Comparison of ENCODE assay signal across 9 mouse cellular contexts in the genomic region with DNA sequence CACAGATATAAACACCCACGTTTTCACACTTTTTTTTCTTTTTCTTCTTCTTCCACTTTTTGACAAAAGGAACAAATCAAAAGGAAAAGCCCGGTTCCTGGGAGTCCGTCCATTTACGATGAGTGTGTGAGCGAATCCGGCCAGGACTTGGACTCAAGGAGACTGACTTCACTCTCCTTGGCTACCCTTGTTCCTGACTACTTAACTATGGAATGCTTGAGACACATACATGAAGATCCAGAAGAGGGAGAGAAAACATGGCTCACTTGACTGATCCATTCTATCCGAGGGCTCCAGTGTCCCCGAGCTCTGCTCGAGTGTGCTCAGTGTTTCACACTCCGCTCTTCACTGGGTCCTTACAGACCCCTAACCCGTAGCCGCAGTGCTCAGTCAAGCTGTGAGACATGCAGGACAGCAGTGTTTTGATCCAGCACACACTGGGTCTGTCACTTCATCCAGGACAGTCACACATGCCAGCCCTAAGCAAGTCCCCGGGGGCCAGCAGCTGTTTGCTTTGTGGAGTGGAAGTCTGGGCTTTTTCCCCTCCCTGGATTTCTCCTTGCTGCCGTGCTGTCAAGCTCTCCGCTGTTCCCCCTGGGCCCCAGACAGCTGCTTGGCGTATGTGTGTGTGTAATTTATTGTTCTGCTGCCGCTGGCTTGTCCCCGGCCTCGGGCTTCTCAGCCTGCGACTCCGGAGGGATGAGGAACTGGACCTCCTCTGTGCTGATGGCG. TPM values are rescaled to one million over a fixed set of nuclear protein-coding genes. Genes with fewer than 3 reads are reported as not detected.
DNase-seq lines count a peak whose midpoint lies in the region; ATAC-seq lines count a peak whose summit lies in the region.
"Had no signal": no experiment of that assay in that cellular context is flagged by ENCODE, and none has a peak within 500 bp of the region (broad histone marks: within the 10 kb centered on the region; RNA-seq: fewer than 3 reads in every experiment).

No protein-coding gene starts in this region.

- H3K9me3 ChIP-seq in hindbrain, embryonic 16.5 days (ENCODE audit: control insufficient read depth, low read length) = no peaks in the 10 kb centered on the region
- H3K9me3 ChIP-seq in neural tube, embryonic 15.5 days (replicated peaks) = no peaks in the 10 kb centered on the region

- 0 out of 2 replicates have a peak overlapping the region, but pooled peaks have one; percentile 13 for H3K9ac ChIP-seq in hindbrain, embryonic 16.5 days (ENCODE audit: low read depth, low read length)
- H3K9ac ChIP-seq in neural tube, embryonic 15.5 days (replicated peaks) = no peak overlapping the region; the same call in 1 of the 2 replicates

- peak overlapping the region; percentile 23 for H3K4me2 ChIP-seq in hindbrain, embryonic 16.5 days (ENCODE audit: low read length)
- peak overlapping the region; percentile 41 for H3K4me2 ChIP-seq in neural tube, embryonic 15.5 days

- H3K27me3 ChIP-seq in hindbrain, embryonic 16.5 days (replicated peaks; ENCODE audit: control insufficient read depth, insufficient read depth, low read length) = no peaks in the 10 kb centered on the region
- no peaks in the 10 kb centered on the region for H3K27me3 ChIP-seq in neural tube, embryonic 15.5 days (replicated peaks)
- H3K27me3 ChIP-seq: Patski had no signal

- peak; percentile 58 for DNase-seq in lung, postnatal 10 days
- DNase-seq in lung, postnatal 14 days = no peak
- peak; percentile 69 for DNase-seq in gastrocnemius, postnatal 25 days
- DNase-seq in ovary, adult 18-20 months (ENCODE audit: low spot score) = no peak
- DNase-seq in thymus, postnatal 0 days (ENCODE audit: low spot score) = no peak
- no peak for DNase-seq in cerebellum, postnatal 36 days

- peaks cover 17% of the 10 kb centered on the region for H3K36me3 ChIP-seq in hindbrain, embryonic 16.5 days (ENCODE audit: control insufficient read depth, insufficient read depth, low read length)
- peaks cover 34% of the 10 kb centered on the region for H3K36me3 ChIP-seq in neural tube, embryonic 15.5 days

- peak overlapping the region; percentile 55; the same call in 1 of the 2 replicates for H3K27ac ChIP-seq in hindbrain, embryonic 16.5 days (ENCODE audit: low read depth, low read length)
- peak overlapping the region; percentile 71 for H3K27ac ChIP-seq in neural tube, embryonic 15.5 days (replicated peaks)

- H3K4me3 ChIP-seq in hindbrain, embryonic 16.5 days (ENCODE audit: low read length) = no peak overlapping the region
- H3K4me3 ChIP-seq in neural tube, embryonic 15.5 days (replicated peaks) = no peak overlapping the region

- peak; percentile 64 for ATAC-seq in hindbrain, embryonic 16.5 days
- ATAC-seq in neural tube, embryonic 15.5 days (ENCODE audit: low FRiP score) = peak; percentile 46
- ATAC-seq: Patski had no signal

- WGBS in hindbrain, embryonic 16.5 days = 43% methylated on average over 22 of the region's 22 CpGs
- 41% methylated on average over 22 of the region's 22 CpGs for WGBS in neural tube, embryonic 15.5 days

- H3K4me1 ChIP-seq in hindbrain, embryonic 16.5 days (ENCODE audit: control insufficient read depth, insufficient read depth, low read depth, low read length) = peaks cover 8% of the 10 kb centered on the region; the same call in 1 of the 2 replicates
- H3K4me1 ChIP-seq in neural tube, embryonic 15.5 days = peaks cover 20% of the 10 kb centered on the region

RNA-seq across cellular contexts. Expression of gene Ccdc32, which starts 10.6 kb away (rescaled TPM):
- 1 to 10 TPM; 3.7 to 4.8 TPM for total RNA-seq in gastrocnemius, postnatal 25 days (2021)
- 41.7 and 44.1 TPM in 2 replicates for polyA plus RNA-seq in hindbrain, embryonic 16.5 days (2015; fragmentation: Nextera tagmentation; extraction: Ambion mirVana)
- polyA plus RNA-seq in neural tube, embryonic 15.5 days (2015; fragmentation: Nextera tagmentation; extraction: Ambion mirVana) = 40.7 and 41.2 TPM in 2 replicates
- 20.5 and 21.3 TPM in 2 replicates for polyA plus RNA-seq in thymus, postnatal 0 days (2015; fragmentation: Nextera tagmentation; extraction: Ambion mirVana)

RNA-seq across cellular contexts. Expression of gene Rpusd2, which starts 16.0 kb away (rescaled TPM):
- 1 to 10 TPM; 2.4 to 2.5 TPM for total RNA-seq in gastrocnemius, postnatal 25 days (2021)
- 3.7 and 4.1 TPM in 2 replicates for polyA plus RNA-seq in hindbrain, embryonic 16.5 days (2015; fragmentation: Nextera tagmentation; extraction: Ambion mirVana)
- polyA plus RNA-seq in neural tube, embryonic 15.5 days (2015; fragmentation: Nextera tagmentation; extraction: Ambion mirVana) = 3.7 and 4.5 TPM in 2 replicates
- 4.0 and 5.4 TPM in 2 replicates for polyA plus RNA-seq in thymus, postnatal 0 days (2015; fragmentation: Nextera tagmentation; extraction: Ambion mirVana)

RNA-seq across cellular contexts. Expression of gene Knl1, which starts 28.4 kb away (rescaled TPM):
- total RNA-seq in gastrocnemius, postnatal 25 days (2021) = under 1 TPM; 0.28 to 0.88 TPM
- 8.3 and 9.7 TPM in 2 replicates for polyA plus RNA-seq in hindbrain, embryonic 16.5 days (2015; fragmentation: Nextera tagmentation; extraction: Ambion mirVana)
- 5.2 and 20.1 TPM in 2 replicates for polyA plus RNA-seq in neural tube, embryonic 15.5 days (2015; fragmentation: Nextera tagmentation; extraction: Ambion mirVana)
- polyA plus RNA-seq in thymus, postnatal 0 days (2015; fragmentation: Nextera tagmentation; extraction: Ambion mirVana) = 79.5 and 108 TPM in 2 replicates

Comparison
In these comparisons a context has a peak if more than half of its experiments do, and no peak if none do; other contexts are left out.
1. DNase-seq: peak in lung, postnatal 10 days (single experiment) and gastrocnemius, postnatal 25 days (single experiment); none in lung, postnatal 14 days (single experiment), ovary, adult 18-20 months (single experiment), thymus, postnatal 0 days (single experiment) and cerebellum, postnatal 36 days (0 of 2).